Mouse (Mus musculus) natural killer cell, adult 2 months (primary cell): ENCODE results near the gene Taar9.
"Not testable (repeated sequence)": the region's sequence is repeated elsewhere in the genome, so short reads cannot be mapped to it uniquely, and the experiment has no call there.

Experiments used
- DNase-seq, 2 experiments: peaks; one replicate each; pipeline ENCODE4 v3.0.0; 2022; ENCODE audit warnings: low spot score in 2 of 2

Gene Taar9

GRCm38 (mm10) chr10:24080166-24080565 is 29.2 kb downstream of the Taar9 start:
- no peak for DNase-seq

GRCm38 (mm10) chr10:24076200-24076599 is 33.1 kb downstream of the Taar9 start, which contains the start of gene Taar8a:
TSS of gene Taar8a (plus strand) at chr10:24076500.
- not testable (repeated sequence) for DNase-seq

- not testable (repeated sequence) for DNase-seq
Observed at GRCm38 (mm10) chr10:24074751-24075150, 34.6 kb downstream of the Taar9 start.

GRCm38 (mm10) chr10:24058986-24059385 is 50.3 kb downstream of the Taar9 start:
- DNase-seq, result no peak
